Mouse (Mus musculus) CD4-positive naive resting alpha-beta T cell, adult 57 days (primary cell): Measurements from ENCODE around the gene Iqcf6. TPM values are rescaled to one million over a fixed set of nuclear protein-coding genes. Genes with fewer than 3 reads are reported as not detected.

Source experiments
- total RNA-seq: library from RNA; stranded (reverse); gene quantifications from one replicate; pipeline ENCODE4 v1.2.4, GENCODE M21; 2023

Gene Iqcf6
- not detected for total RNA-seq

DNA sequence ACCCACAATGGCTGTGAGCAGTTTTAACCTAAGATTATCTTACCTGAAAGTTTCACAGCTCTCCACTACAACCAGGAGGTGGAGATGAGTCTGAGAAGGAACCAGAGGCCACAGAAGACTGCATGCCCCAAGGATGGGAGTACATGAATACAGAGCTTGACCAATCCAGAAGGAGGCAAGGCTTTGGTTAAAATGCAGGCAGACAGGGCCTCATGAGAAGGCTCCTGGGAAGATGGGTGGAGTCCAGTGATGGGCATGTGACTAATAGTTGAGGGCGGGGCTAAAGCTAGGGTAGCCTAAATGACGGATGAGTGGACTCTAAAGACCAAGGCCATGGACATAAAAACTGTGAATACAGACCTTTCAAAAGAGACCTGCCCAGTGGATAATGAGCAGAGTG lies at the start of gene Iqcf6:
TSS of gene Iqcf6 (plus strand) at position 301 of the 400 bp plus-strand sequence.

DNA sequence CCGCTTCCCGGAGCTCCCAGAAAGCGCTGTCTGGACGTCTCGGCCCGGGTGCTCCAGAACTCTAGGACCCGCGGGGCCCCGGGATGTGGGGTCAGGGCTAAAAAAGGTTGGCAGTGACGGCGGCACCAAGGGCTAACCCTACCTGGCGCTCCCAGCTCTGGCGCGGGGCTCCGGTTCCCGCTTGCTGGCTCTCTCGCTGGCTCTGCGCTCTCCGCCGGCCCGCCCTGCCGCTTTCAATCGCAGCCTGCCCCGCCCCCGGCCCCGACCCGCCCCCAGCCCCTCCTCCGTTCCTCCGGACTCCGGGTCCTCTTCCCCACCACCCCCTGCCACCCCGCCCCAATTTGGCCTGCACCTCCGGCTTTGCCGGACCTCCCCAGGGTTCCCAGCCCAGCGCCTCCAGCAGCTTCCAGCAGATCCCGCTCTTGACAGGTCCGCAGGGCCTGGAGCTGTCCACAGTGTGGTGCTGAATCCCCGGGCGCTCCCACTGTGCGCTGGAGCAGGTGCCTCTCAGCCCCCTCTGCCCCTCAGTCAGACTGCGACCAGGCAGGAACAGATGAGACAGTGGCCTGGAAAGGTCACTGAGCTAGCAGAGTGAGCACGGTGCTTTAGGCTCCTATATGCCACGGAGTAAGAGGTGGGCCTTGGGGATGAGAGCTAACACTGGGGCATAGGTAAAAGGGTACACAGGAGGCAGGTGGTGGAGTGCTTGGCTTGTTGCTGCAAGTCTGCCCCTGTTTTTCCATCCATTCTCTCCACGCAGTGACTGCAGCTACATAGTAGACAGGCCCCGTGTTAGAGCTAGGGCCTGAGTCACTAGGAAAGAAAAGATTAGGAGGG lies 29.7 kb downstream of the Iqcf6 start, which contains the start of gene Grm2:
TSS of gene Grm2 (minus strand) at position 199 of the 837 bp plus-strand sequence.

Other genes starting within 250 kb of the Iqcf6 start
- 901 TPM for gene Rpl29, start 197.1 kb upstream of the Iqcf6 start, total RNA-seq
- gene Acy1, start 188.3 kb upstream of the Iqcf6 start, total RNA-seq, result 14.5 TPM
- gene Abhd14b, start 179.1 kb upstream of the Iqcf6 start, total RNA-seq, result 4.7 TPM
- 10.3 TPM for gene Abhd14a, start 178.9 kb upstream of the Iqcf6 start, total RNA-seq
- 7.9 TPM for gene Pcbp4, start 173.3 kb upstream of the Iqcf6 start, total RNA-seq
- 0.30 TPM for gene Gpr62, start 160.6 kb upstream of the Iqcf6 start, total RNA-seq
- 89.6 TPM for gene Rrp9, start 150.6 kb upstream of the Iqcf6 start, total RNA-seq
- gene Parp3, start 149.6 kb upstream of the Iqcf6 start, total RNA-seq, result 45.1 TPM
- not detected for gene Iqcf1, start 126.6 kb upstream of the Iqcf6 start, total RNA-seq
- gene Iqcf5, start 112.0 kb upstream of the Iqcf6 start, total RNA-seq, result not detected
- gene Iqcf3, start 65.0 kb upstream of the Iqcf6 start, total RNA-seq, result not detected
- not detected for gene Iqcf4, start 55.6 kb upstream of the Iqcf6 start, total RNA-seq
- gene Grm2, start 29.5 kb downstream of the Iqcf6 start, total RNA-seq, result 0.53 TPM
- 73.4 TPM for gene Tex264, start 59.3 kb downstream of the Iqcf6 start, total RNA-seq
- 34.2 TPM for gene Rad54l2, start 162.6 kb downstream of the Iqcf6 start, total RNA-seq
- gene Dcaf1, start 195.3 kb downstream of the Iqcf6 start, total RNA-seq, result 45.8 TPM